Mouse (Mus musculus) kidney, embryonic 14.5 days (tissue): ENCODE data around the gene Olfr63. TPM values are rescaled to one million over a fixed set of nuclear protein-coding genes. Genes with fewer than 3 reads are reported as not detected.
A peak's percentile ranks its signal among the peaks of the same experiment; 100 is the strongest.
"Not testable (repeated sequence)": the region's sequence is repeated elsewhere in the genome, so short reads cannot be mapped to it uniquely, and the experiment has no call there.

Experiments
- ATAC-seq: fragments of 200-750 bp; cut with Nextera tagmentation; 2 replicates; pipeline ENCODE4 v1.8.0; 2017; ENCODE audit warnings: moderate number of reproducible peaks, mild to moderate bottlenecking, moderate TSS enrichment, moderate library complexity; ENCODE audit not compliant: low FRiP score, low TSS enrichment
- H3K27ac ChIP-seq: fragments of 300-500 bp; sonication (generic); 2 replicates; pipeline ENCODE4 v1.5.1; 2014; ENCODE audit warnings: low read depth, mild to moderate bottlenecking, low read length, moderate library complexity, mixed read lengths
- H3K27me3 ChIP-seq: fragments of 300-500 bp; sonication (generic); 2 replicates; pipeline ENCODE4 v1.6.1; 2014; ENCODE audit warnings: mild to moderate bottlenecking, low read length; ENCODE audit not compliant: control insufficient read depth, insufficient read depth
- H3K36me3 ChIP-seq: fragments of 300-500 bp; sonication (generic); 2 replicates; pipeline ENCODE4 v1.6.1; 2014; ENCODE audit warnings: low read length, mixed read lengths; ENCODE audit not compliant: control insufficient read depth, insufficient read depth
- H3K4me1 ChIP-seq: fragments of 300-500 bp; sonication (generic); 2 replicates; pipeline ENCODE4 v1.6.1; 2014; ENCODE audit warnings: low read length, mixed read lengths; ENCODE audit not compliant: control insufficient read depth, insufficient read depth
- H3K4me2 ChIP-seq: fragments of 300-500 bp; sonication (generic); replicated peaks from 2 replicates; pipeline ENCODE4 v1.6.1; 2014; ENCODE audit warnings: low read depth, mild to moderate bottlenecking, low read length
- H3K4me3 ChIP-seq: fragments of 300-500 bp; sonication (generic); 2 replicates; pipeline ENCODE4 v1.5.1; 2014; ENCODE audit warnings: mild to moderate bottlenecking, low read length
- H3K9ac ChIP-seq: fragments of 300-500 bp; sonication (generic); 2 replicates; pipeline ENCODE4 v1.6.1; 2014; ENCODE audit warnings: low read depth, mild to moderate bottlenecking, low read length, moderate library complexity
- H3K9me3 ChIP-seq: fragments of 300-500 bp; sonication (generic); 2 replicates; pipeline ENCODE4 v1.6.1; 2016; ENCODE audit warnings: low read length; ENCODE audit not compliant: control insufficient read depth
- WGBS: fragments of 180-500 bp; shearing (Covaris S2); extraction: QIAGEN DNeasy Blood & Tissue Kit; methylation state at CpG from one replicate; pipeline ENCODE4 v1.1.7; 2014; 5-methylcytosine and 5-hydroxymethylcytosine counted together
- polyA plus RNA-seq: library from polyadenylated mRNA; unstranded; fragments of >200 nt; fragmentation: Nextera tagmentation; extraction: Ambion mirVana; gene quantifications from 2 replicates; pipeline ENCODE4 v1.2.1, GENCODE M21; 2014

The Olfr63 gene
- 0.04 TPM in 2 replicates for polyA plus RNA-seq

- no peaks in the 10 kb centered on the region for H3K4me1 ChIP-seq
- no peak within 1 kb of the TSS for H3K27ac ChIP-seq
- H3K4me3 ChIP-seq: no peak within 1 kb of the TSS
- no peak within 1 kb of the TSS for H3K4me2 ChIP-seq
- no peak within 1 kb of the TSS for H3K9ac ChIP-seq
- ATAC-seq: no peak
- H3K9me3 ChIP-seq: no peaks in the 10 kb centered on the region
- peaks cover 9% of the 10 kb centered on the region; the same call in 1 of the 2 replicates for H3K27me3 ChIP-seq
- H3K36me3 ChIP-seq: no peaks in the 10 kb centered on the region
- WGBS: 75% methylated on average over 1 of the region's 1 CpGs
Observed at GRCm38 (mm10) chr17:33264376-33264775, at the start of gene Olfr63. Gene Olfr63, plus strand, starts transcription at chr17:33264676.

GRCm38 (mm10) chr17:33221590-33221989, 42.9 kb upstream of the Olfr63 start, which contains the start of gene Olfr1564:
Gene Olfr1564, minus strand, starts transcription at chr17:33221690.
- no peak for ATAC-seq
- no peaks in the 10 kb centered on the region for H3K27me3 ChIP-seq
- H3K9me3 ChIP-seq: peaks cover 8% of the 10 kb centered on the region; the same call in 1 of the 2 replicates
- H3K36me3 ChIP-seq: no peaks in the 10 kb centered on the region
- no peak within 1 kb of the TSS for H3K4me2 ChIP-seq
- 86% methylated on average over 2 of the region's 2 CpGs for WGBS
- H3K4me3 ChIP-seq: no peak within 1 kb of the TSS
- H3K27ac ChIP-seq: no peak within 1 kb of the TSS
- H3K4me1 ChIP-seq: no peaks in the 10 kb centered on the region
- no peak within 1 kb of the TSS for H3K9ac ChIP-seq

GRCm38 (mm10) chr17:33236646-33237045, 27.8 kb upstream of the Olfr63 start:
- H3K27ac ChIP-seq, H3K4me2 ChIP-seq, H3K27me3 ChIP-seq, H3K4me1 ChIP-seq, H3K9me3 ChIP-seq, ATAC-seq, H3K4me3 ChIP-seq, H3K9ac ChIP-seq: not testable (repeated sequence)
- peaks cover 10% of the 10 kb centered on the region for H3K36me3 ChIP-seq
- WGBS: 92% methylated on average over 1 of the region's 1 CpGs

DNA sequence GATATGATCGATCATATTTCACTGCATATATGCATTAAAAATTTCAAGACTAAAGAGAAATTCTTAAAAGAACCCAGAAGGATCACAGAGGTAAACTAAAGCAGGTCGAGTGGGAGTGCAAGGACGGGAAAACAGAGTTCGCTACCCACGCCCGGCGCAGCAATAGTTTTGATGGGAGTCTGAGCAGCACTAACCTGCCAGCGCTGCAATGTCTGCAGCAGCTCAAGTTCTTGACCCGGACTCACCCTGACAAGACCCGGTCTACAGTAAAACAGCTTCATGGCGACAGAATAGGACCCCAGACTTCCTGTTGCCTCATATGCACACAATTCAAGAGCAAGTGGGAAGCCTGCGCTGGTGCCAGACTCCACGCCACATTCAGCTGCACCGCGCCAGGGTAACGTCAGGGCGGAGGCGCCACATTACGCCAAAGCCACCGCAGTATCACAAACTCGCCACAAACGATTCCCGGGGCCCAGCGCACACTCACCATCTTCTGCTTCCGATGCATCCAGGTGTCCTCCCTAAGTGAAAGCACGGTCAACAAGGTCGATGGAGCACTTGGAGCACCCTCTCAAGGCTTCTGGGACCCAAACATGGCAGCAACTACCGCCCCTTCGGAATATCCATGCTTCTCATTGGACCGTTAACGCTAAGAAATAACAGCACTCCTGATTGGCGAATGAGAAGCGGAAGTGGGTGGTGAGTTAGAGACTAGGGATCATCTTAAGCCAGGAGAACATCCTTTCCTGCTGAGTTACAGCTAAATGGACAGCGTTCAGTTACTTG, 9.8 kb upstream of the Olfr63 start, which contains the start of gene Zfp955a:
Gene Zfp955a, minus strand, starts transcription at position 616 of the 789 bp plus-strand sequence.
- H3K9me3 ChIP-seq, H3K4me1 ChIP-seq, H3K27me3 ChIP-seq, H3K9ac ChIP-seq, H3K4me2 ChIP-seq, H3K27ac ChIP-seq, H3K36me3 ChIP-seq, H3K4me3 ChIP-seq: not testable (repeated sequence)
- WGBS: 53% methylated on average over 1 of the region's 34 CpGs
- peak; percentile 99 for ATAC-seq

- no CpG with 5 or more reads among the region's 2 CpGs for WGBS
- H3K4me2 ChIP-seq, H3K4me3 ChIP-seq, H3K27me3 ChIP-seq, H3K27ac ChIP-seq, H3K4me1 ChIP-seq, ATAC-seq, H3K9me3 ChIP-seq, H3K9ac ChIP-seq, H3K36me3 ChIP-seq: not testable (repeated sequence)
Observed at GRCm38 (mm10) chr17:33255319-33255657, 9.2 kb upstream of the Olfr63 start.

DNA sequence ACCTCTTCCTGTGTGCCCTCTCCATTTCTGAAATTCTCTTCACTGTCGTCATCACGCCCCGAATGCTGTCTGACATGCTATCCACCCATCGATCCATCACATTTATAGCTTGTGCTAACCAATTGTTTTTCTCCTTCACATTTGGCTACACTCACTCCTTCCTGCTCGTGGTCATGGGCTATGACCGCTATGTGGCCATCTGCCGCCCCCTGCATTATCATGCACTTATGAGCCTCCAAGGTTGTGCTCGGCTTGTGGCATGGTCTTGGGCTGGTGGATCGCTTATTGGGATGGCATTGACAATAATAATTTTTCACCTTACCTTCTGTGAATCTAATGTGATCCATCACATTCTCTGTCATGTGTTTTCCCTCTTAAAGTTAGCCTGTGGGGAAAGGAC, 4.4 kb downstream of the Olfr63 start:
- no peaks in the 10 kb centered on the region for H3K9me3 ChIP-seq
- H3K27ac ChIP-seq: no peak overlapping the region
- WGBS: 84% methylated on average over 9 of the region's 9 CpGs
- no peak overlapping the region for H3K9ac ChIP-seq
- peaks cover 9% of the 10 kb centered on the region; the same call in 1 of the 2 replicates for H3K27me3 ChIP-seq
- no peak for ATAC-seq
- no peaks in the 10 kb centered on the region for H3K4me1 ChIP-seq
- H3K4me2 ChIP-seq: no peak overlapping the region
- H3K36me3 ChIP-seq: no peaks in the 10 kb centered on the region
- no peak overlapping the region for H3K4me3 ChIP-seq

DNA sequence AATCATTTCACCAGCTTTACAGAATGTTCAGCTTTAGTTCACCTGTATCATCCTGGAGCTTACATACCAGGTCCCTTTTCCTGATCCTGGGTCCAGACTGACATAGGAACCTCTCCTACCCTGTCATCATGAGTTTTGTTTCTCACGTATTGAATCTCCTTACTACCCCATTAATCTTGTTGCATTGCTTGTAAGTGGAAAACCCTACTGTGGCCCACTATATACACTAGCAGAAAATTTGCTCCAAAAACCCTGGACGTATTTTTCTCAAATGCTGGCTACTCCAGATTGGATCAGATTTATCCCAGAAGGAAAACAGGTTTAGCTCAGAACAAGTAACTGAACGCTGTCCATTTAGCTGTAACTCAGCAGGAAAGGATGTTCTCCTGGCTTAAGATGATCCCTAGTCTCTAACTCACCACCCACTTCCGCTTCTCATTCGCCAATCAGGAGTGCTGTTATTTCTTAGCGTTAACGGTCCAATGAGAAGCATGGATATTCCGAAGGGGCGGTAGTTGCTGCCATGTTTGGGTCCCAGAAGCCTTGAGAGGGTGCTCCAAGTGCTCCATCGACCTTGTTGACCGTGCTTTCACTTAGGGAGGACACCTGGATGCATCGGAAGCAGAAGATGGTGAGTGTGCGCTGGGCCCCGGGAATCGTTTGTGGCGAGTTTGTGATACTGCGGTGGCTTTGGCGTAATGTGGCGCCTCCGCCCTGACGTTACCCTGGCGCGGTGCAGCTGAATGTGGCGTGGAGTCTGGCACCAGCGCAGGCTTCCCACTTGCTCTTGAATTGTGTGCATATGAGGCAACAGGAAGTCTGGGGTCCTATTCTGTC, 24.8 kb downstream of the Olfr63 start, which contains the start of gene Zfp955b:
Gene Zfp955b, plus strand, starts transcription at position 506 of the 837 bp plus-strand sequence.
- no CpG with 5 or more reads among the region's 25 CpGs for WGBS
- peak; percentile 99 for ATAC-seq
- not testable (repeated sequence) for H3K4me3 ChIP-seq, H3K27me3 ChIP-seq, H3K27ac ChIP-seq, H3K4me2 ChIP-seq, H3K9ac ChIP-seq, H3K9me3 ChIP-seq, H3K36me3 ChIP-seq, H3K4me1 ChIP-seq

GRCm38 (mm10) chr17:33289876-33290149, 25.3 kb downstream of the Olfr63 start:
- no CpG with 5 or more reads among the region's 9 CpGs for WGBS
- ATAC-seq: not testable (repeated sequence)

More at GRCm38 (mm10) chr17:33289876-33290149, 25.3 kb downstream of the Olfr63 start:
- H3K4me3 ChIP-seq, H3K36me3 ChIP-seq, H3K27me3 ChIP-seq, H3K9ac ChIP-seq, H3K4me1 ChIP-seq, H3K9me3 ChIP-seq, H3K4me2 ChIP-seq, H3K27ac ChIP-seq: not testable (repeated sequence)
